Mouse (Mus musculus) Muller cell, postnatal 12 days (primary cell): ENCODE data around the gene Rhd.
"Not testable (repeated sequence)": the region's sequence is repeated elsewhere in the genome, so short reads cannot be mapped to it uniquely, and the experiment has no call there.

Source experiments
- DNase-seq: peaks from one replicate; pipeline ENCODE4 v3.0.0-alpha.2; 2015; ENCODE audit errors: inconsistent ontology term

Gene Rhd

GRCm38 (mm10) chr4:134911406-134911805 lies 47.1 kb downstream of the Rhd start:
- DNase-seq: not testable (repeated sequence)

GRCm38 (mm10) chr4:134913413-134913812 lies 49.1 kb downstream of the Rhd start:
- DNase-seq: peak; percentile 21

- no peak for DNase-seq
Measured at GRCm38 (mm10) chr4:134914122-134914863, 50.0 kb downstream of the Rhd start.

- peak; percentile 95 for DNase-seq
Measured at GRCm38 (mm10) chr4:134914864-134915209, 50.5 kb downstream of the Rhd start, which contains the start of gene Tmem50a. Gene Tmem50a, minus strand, starts transcription at chr4:134915024.

- no peak for DNase-seq
Measured at GRCm38 (mm10) chr4:134915223-134916050, 51.1 kb downstream of the Rhd start.

GRCm38 (mm10) chr4:134917194-134917593 lies 52.9 kb downstream of the Rhd start:
- DNase-seq: no peak

GRCm38 (mm10) chr4:134918381-134918780 lies 54.0 kb downstream of the Rhd start:
- DNase-seq: peak; percentile 76

- no peak for DNase-seq
Measured at GRCm38 (mm10) chr4:134919733-134920540, 55.6 kb downstream of the Rhd start.

- no peak for DNase-seq
Measured at GRCm38 (mm10) chr4:134920631-134921030, 56.3 kb downstream of the Rhd start.

- no peak for DNase-seq
Measured at GRCm38 (mm10) chr4:134921703-134922102, 57.4 kb downstream of the Rhd start.

- DNase-seq: peak; percentile 11
Measured at GRCm38 (mm10) chr4:134922111-134922924, 58.0 kb downstream of the Rhd start.

GRCm38 (mm10) chr4:134922925-134923244 lies 58.5 kb downstream of the Rhd start:
- peak; percentile 81 for DNase-seq

- DNase-seq: peak; percentile 96
Measured at GRCm38 (mm10) chr4:134923258-134924018, 59.1 kb downstream of the Rhd start, which contains the start of gene Rsrp1. Gene Rsrp1, plus strand, starts transcription at chr4:134923592.

- peak; percentile 81 for DNase-seq
Measured at GRCm38 (mm10) chr4:134924019-134924741, 59.8 kb downstream of the Rhd start.

GRCm38 (mm10) chr4:134925206-134925605 lies 60.9 kb downstream of the Rhd start:
- no peak for DNase-seq

- DNase-seq: no peak
Measured at GRCm38 (mm10) chr4:134927815-134928463, 63.6 kb downstream of the Rhd start.

GRCm38 (mm10) chr4:134928464-134928836 lies 64.1 kb downstream of the Rhd start:
- DNase-seq: no peak

- no peak for DNase-seq
Measured at GRCm38 (mm10) chr4:134929536-134929935, 65.2 kb downstream of the Rhd start.

- no peak for DNase-seq
Measured at GRCm38 (mm10) chr4:134930190-134930589, 65.9 kb downstream of the Rhd start.
